Mouse (Mus musculus): ENCODE measurements around the gene Olfr1463. TPM values are rescaled to one million over a fixed set of nuclear protein-coding genes. Genes with fewer than 3 reads are reported as not detected.

The Olfr1463 gene
- total RNA-seq (2022), result not detected

- no peak for DNase-seq (ENCODE audit: low spot score in 2 of 2)
Measured at GRCm38 (mm10) chr19:13231028-13231427, at the start of gene Olfr1463. Olfr1463 (plus strand) TSS chr19:13231328.

- no peak for DNase-seq (ENCODE audit: low spot score in 2 of 2)
Measured at GRCm38 (mm10) chr19:13185434-13185833, 45.7 kb upstream of the Olfr1463 start, which contains the start of gene Olfr1462. Olfr1462 (plus strand) TSS chr19:13185734.

DNA sequence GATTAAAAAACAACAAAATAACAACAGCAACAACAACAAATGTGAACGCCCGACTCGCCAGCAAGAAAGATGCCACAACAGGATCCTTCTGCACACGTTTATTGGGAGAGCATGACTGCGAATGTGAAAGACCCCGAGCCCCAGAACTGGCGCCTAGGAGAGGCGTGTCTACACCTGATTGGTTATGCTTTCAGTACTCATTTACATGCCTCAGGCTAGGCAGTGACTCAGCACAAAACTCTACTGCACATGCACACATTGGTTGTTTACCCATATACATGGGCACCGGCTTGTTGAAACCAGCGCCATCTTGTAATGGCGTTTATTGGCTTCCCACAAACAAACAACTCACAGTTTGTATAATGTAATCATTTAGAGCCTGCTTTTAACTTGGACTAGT, 9.5 kb upstream of the Olfr1463 start:
- no peak for DNase-seq (ENCODE audit: low spot score in 2 of 2)

Other genes starting within 250 kb of the Olfr1463 start
- not detected for gene Olfr1451, start 236.3 kb upstream of the Olfr1463 start, total RNA-seq (2022)
- gene Olfr1453, start 203.0 kb upstream of the Olfr1463 start, total RNA-seq (2022), result not detected
- not detected for gene Olfr1454, start 170.7 kb upstream of the Olfr1463 start, total RNA-seq (2022)
- gene Olfr1457, start 133.4 kb upstream of the Olfr1463 start, total RNA-seq (2022), result not detected
- gene Olfr1458, start 124.6 kb upstream of the Olfr1463 start, total RNA-seq (2022), result not detected
- under 1 TPM; 0.11 to 0.37 (median 0.17) TPM for gene Olfr1459, start 81.8 kb upstream of the Olfr1463 start, total RNA-seq (2022)
- gene Olfr1461, start 68.3 kb upstream of the Olfr1463 start, total RNA-seq (2022), result not detected
- not detected for gene Olfr1462, start 45.6 kb upstream of the Olfr1463 start, total RNA-seq (2022)
- gene Olfr1465, start 84.2 kb downstream of the Olfr1463 start, total RNA-seq (2022), result not detected
- not detected for gene Olfr1466, start 107.5 kb downstream of the Olfr1463 start, total RNA-seq (2022)
- gene Olfr1467, start 130.9 kb downstream of the Olfr1463 start, total RNA-seq (2022), result not detected
- not detected for gene Olfr1469, start 176.5 kb downstream of the Olfr1463 start, total RNA-seq (2022)
- gene Olfr1471, start 212.1 kb downstream of the Olfr1463 start, total RNA-seq (2022), result not detected
- gene Olfr1472, start 224.8 kb downstream of the Olfr1463 start, total RNA-seq (2022), result not detected
- gene Olfr1474, start 238.2 kb downstream of the Olfr1463 start, total RNA-seq (2022), result not detected
- gene Olfr1475, start 248.9 kb downstream of the Olfr1463 start, total RNA-seq (2022), result not detected